Mouse (Mus musculus): ENCODE data around the gene Ccr10.

Gene Ccr10

GRCm38 (mm10) chr11:101187541-101187940 lies 12.3 kb upstream of the Ccr10 start:
- no peak for DNase-seq

GRCm38 (mm10) chr11:101186526-101187247 lies 11.4 kb upstream of the Ccr10 start:
- DNase-seq = no peak

GRCm38 (mm10) chr11:101185441-101185840 lies 10.2 kb upstream of the Ccr10 start:
- DNase-seq = no peak

- no peak for DNase-seq
Measured at GRCm38 (mm10) chr11:101184984-101185383, 9.7 kb upstream of the Ccr10 start.

- no peak for DNase-seq
Measured at GRCm38 (mm10) chr11:101182771-101183517, 7.7 kb upstream of the Ccr10 start.

- no peak for DNase-seq
Measured at GRCm38 (mm10) chr11:101181961-101182360, 6.7 kb upstream of the Ccr10 start.

- peak; percentile 10 to 48 for DNase-seq
Measured at GRCm38 (mm10) chr11:101180846-101181740, 5.8 kb upstream of the Ccr10 start.

- DNase-seq = no peak
Measured at GRCm38 (mm10) chr11:101180261-101180660, 5.0 kb upstream of the Ccr10 start.

- DNase-seq = no peak
Measured at GRCm38 (mm10) chr11:101179306-101179705, 4.1 kb upstream of the Ccr10 start.

- DNase-seq = no peak
Measured at GRCm38 (mm10) chr11:101178061-101179058, 3.1 kb upstream of the Ccr10 start.

- DNase-seq = peak; percentile 54 to 75
Measured at GRCm38 (mm10) chr11:101176933-101177773, 1.9 kb upstream of the Ccr10 start.

- DNase-seq = peak in 1 of 2 experiments; percentile 27
Measured at GRCm38 (mm10) chr11:101176117-101176691, 961 bp upstream of the Ccr10 start.

- DNase-seq = no peak
Measured at GRCm38 (mm10) chr11:101175636-101176116, 433 bp upstream of the Ccr10 start.

GRCm38 (mm10) chr11:101174389-101174745 lies 876 bp downstream of the Ccr10 start:
- no peak for DNase-seq

- peak; percentile 63 to 77 for DNase-seq
Measured at GRCm38 (mm10) chr11:101173631-101174388, 1.4 kb downstream of the Ccr10 start.

GRCm38 (mm10) chr11:101173112-101173511 lies 2.1 kb downstream of the Ccr10 start:
- DNase-seq = no peak

GRCm38 (mm10) chr11:101172434-101172815 lies 2.8 kb downstream of the Ccr10 start:
- no peak for DNase-seq

- DNase-seq = peak in 1 of 2 experiments; percentile 46
Measured at GRCm38 (mm10) chr11:101171721-101172433, 3.4 kb downstream of the Ccr10 start.

All from spleen, adult 18-20 months (tissue).